Mouse (Mus musculus) right cerebral cortex, postnatal 10 days (tissue): ENCODE data around the gene Rftn1.

Experiments used
- DNase-seq, 2 experiments: peaks; one replicate each; pipeline ENCODE4 v3.0.0; 2021; ENCODE audit warnings: low spot score in 2 of 2

Rftn1 gene

GRCm38 (mm10) chr17:50094077-50094476 lies 96.4 kb downstream of the Rftn1 start:
- DNase-seq, result no peak

GRCm38 (mm10) chr17:50093356-50093755 lies 97.1 kb downstream of the Rftn1 start:
- no peak for DNase-seq

GRCm38 (mm10) chr17:50092848-50093247 lies 97.6 kb downstream of the Rftn1 start:
- DNase-seq, result no peak

GRCm38 (mm10) chr17:50091829-50092228 lies 98.6 kb downstream of the Rftn1 start:
- DNase-seq, result no peak

GRCm38 (mm10) chr17:50089725-50090124 lies 100.7 kb downstream of the Rftn1 start:
- DNase-seq, result no peak

- DNase-seq, result no peak
Observed at GRCm38 (mm10) chr17:50088054-50088453, 102.4 kb downstream of the Rftn1 start.

- DNase-seq, result no peak
Observed at GRCm38 (mm10) chr17:50086887-50087286, 103.6 kb downstream of the Rftn1 start.

- no peak for DNase-seq
Observed at GRCm38 (mm10) chr17:50084721-50085120, 105.8 kb downstream of the Rftn1 start.

GRCm38 (mm10) chr17:50083937-50084336 lies 106.5 kb downstream of the Rftn1 start:
- no peak for DNase-seq

- DNase-seq, result no peak
Observed at GRCm38 (mm10) chr17:50082947-50083346, 107.5 kb downstream of the Rftn1 start.

GRCm38 (mm10) chr17:50081647-50082046 lies 108.8 kb downstream of the Rftn1 start:
- DNase-seq, result no peak

- no peak for DNase-seq
Observed at GRCm38 (mm10) chr17:50080991-50081390, 109.5 kb downstream of the Rftn1 start.

GRCm38 (mm10) chr17:50078749-50079148 lies 111.7 kb downstream of the Rftn1 start:
- no peak for DNase-seq

- no peak for DNase-seq
Observed at GRCm38 (mm10) chr17:50072982-50073965, 117.2 kb downstream of the Rftn1 start.

- no peak for DNase-seq
Observed at GRCm38 (mm10) chr17:50071602-50071988, 118.9 kb downstream of the Rftn1 start.

GRCm38 (mm10) chr17:50070822-50071601 lies 119.5 kb downstream of the Rftn1 start:
- no peak for DNase-seq

GRCm38 (mm10) chr17:50069897-50070636 lies 120.4 kb downstream of the Rftn1 start:
- peak; percentile 55 to 79 for DNase-seq

GRCm38 (mm10) chr17:50069205-50069604 lies 121.3 kb downstream of the Rftn1 start:
- DNase-seq, result no peak

- DNase-seq, result no peak
Observed at GRCm38 (mm10) chr17:50068681-50069138, 121.8 kb downstream of the Rftn1 start.

GRCm38 (mm10) chr17:50067774-50068680 lies 122.4 kb downstream of the Rftn1 start:
- no peak for DNase-seq
